ENCODE assay signal across 12 mouse cellular contexts in genomic region chr9:69758506-69758905, GRCm38 (mm10). TPM values are rescaled to one million over a fixed set of nuclear protein-coding genes. Genes with fewer than 3 reads are reported as not detected.
A peak's percentile ranks its signal among the peaks of the same experiment; 100 is the strongest.
DNase-seq lines count a peak whose midpoint lies in the region; ATAC-seq and TF ChIP-seq lines count a peak whose summit lies in the region.
"Had no signal": no experiment of that assay in that cellular context is flagged by ENCODE, and none has a peak within 500 bp of the region (broad histone marks: within the 10 kb centered on the region; RNA-seq: fewer than 3 reads in every experiment).

No protein-coding gene starts in this region.

- H3K4me3 ChIP-seq in lung, embryonic 14.5 days (ENCODE audit: low read depth, low read length), result peak overlapping the region; percentile 8; the same call in 1 of the 2 replicates
- H3K4me3 ChIP-seq in hindbrain, embryonic 14.5 days (replicated peaks; ENCODE audit: low read length), result peak overlapping the region; percentile 36
- H3K4me3 ChIP-seq in neural tube, embryonic 11.5 days (ENCODE audit: low read depth, low read length), result peak overlapping the region; percentile 61

- no peak overlapping the region for H3K4me2 ChIP-seq in lung, embryonic 14.5 days
- H3K4me2 ChIP-seq in hindbrain, embryonic 14.5 days (replicated peaks), result peak overlapping the region; percentile 49
- peak overlapping the region; percentile 73 for H3K4me2 ChIP-seq in neural tube, embryonic 11.5 days (ENCODE audit: low read depth)
- H3K4me2 ChIP-seq: heart, embryonic 12.5 days had no signal

- no peaks in the 10 kb centered on the region for H3K9me3 ChIP-seq in lung, embryonic 14.5 days (ENCODE audit: low read depth, low read length)
- no peaks in the 10 kb centered on the region for H3K9me3 ChIP-seq in hindbrain, embryonic 14.5 days (ENCODE audit: control insufficient read depth, low read length)
- no peaks in the 10 kb centered on the region for H3K9me3 ChIP-seq in neural tube, embryonic 11.5 days (ENCODE audit: control insufficient read depth, low read length)
- H3K9me3 ChIP-seq: heart, embryonic 12.5 days had no signal

- H3K27me3 ChIP-seq in lung, embryonic 14.5 days (ENCODE audit: insufficient read depth, low read length), result peaks cover 98% of the 10 kb centered on the region
- peaks cover 99% of the 10 kb centered on the region for H3K27me3 ChIP-seq in hindbrain, embryonic 14.5 days (ENCODE audit: control insufficient read depth, insufficient read depth, low read length)
- H3K27me3 ChIP-seq in neural tube, embryonic 11.5 days (ENCODE audit: control insufficient read depth, insufficient read depth, low read length), result peaks cover 52% of the 10 kb centered on the region

- no peaks in the 10 kb centered on the region for H3K36me3 ChIP-seq in lung, embryonic 14.5 days (ENCODE audit: insufficient read depth)
- no peaks in the 10 kb centered on the region for H3K36me3 ChIP-seq in hindbrain, embryonic 14.5 days (replicated peaks; ENCODE audit: control insufficient read depth, insufficient read depth)
- no peaks in the 10 kb centered on the region for H3K36me3 ChIP-seq in neural tube, embryonic 11.5 days (ENCODE audit: control insufficient read depth, insufficient read depth, low read length)
- H3K36me3 ChIP-seq: heart, embryonic 12.5 days had no signal

- H3K27ac ChIP-seq in lung, embryonic 14.5 days (ENCODE audit: low read depth), result no peak overlapping the region
- H3K27ac ChIP-seq in hindbrain, embryonic 14.5 days, result 0 out of 2 replicates have a peak overlapping the region, but pooled peaks have one; percentile 11
- H3K27ac ChIP-seq in neural tube, embryonic 11.5 days (ENCODE audit: low read depth, low read length), result no peak overlapping the region

- H3K4me1 ChIP-seq in lung, embryonic 14.5 days (ENCODE audit: insufficient read depth), result no peaks in the 10 kb centered on the region; the same call in 1 of the 2 replicates
- H3K4me1 ChIP-seq in hindbrain, embryonic 14.5 days (replicated peaks; ENCODE audit: control insufficient read depth, insufficient read depth, low read length), result peaks cover 2% of the 10 kb centered on the region; the same call in 1 of the 2 replicates
- peaks cover 34% of the 10 kb centered on the region for H3K4me1 ChIP-seq in neural tube, embryonic 11.5 days (ENCODE audit: control insufficient read depth, insufficient read depth, low read length)

- DNase-seq in CD4-positive, CD25-positive, alpha-beta regulatory T cell, adult 2 months (ENCODE audit: low read depth, low spot score), result peak; percentile 1
- peak; percentile 63 for DNase-seq in lung, embryonic 14.5 days
- DNase-seq in lung, postnatal 4 days, result no peak
- DNase-seq in hindbrain, embryonic 14.5 days (ENCODE audit: low spot score), result no peak
- DNase-seq in neural tube, embryonic 11.5 days (ENCODE audit: low spot score), result peak; percentile 63
- no peak for DNase-seq in layer of hippocampus, postnatal 36 days
- no peak for DNase-seq in cerebellum, adult 11-12 months
- DNase-seq: left cerebral cortex, postnatal 4 days had no signal

- no peak overlapping the region for H3K9ac ChIP-seq in lung, embryonic 14.5 days
- peak overlapping the region; percentile 57 for H3K9ac ChIP-seq in hindbrain, embryonic 14.5 days
- peak overlapping the region; percentile 74 for H3K9ac ChIP-seq in neural tube, embryonic 11.5 days (ENCODE audit: low read length)
- H3K9ac ChIP-seq: heart, embryonic 12.5 days had no signal

- no peak for TF ChIP-seq CTCF in lung, embryonic 14.5 days (IDR thresholded peaks at IDR 0.05; ENCODE audit: low read depth)

- ATAC-seq in CD4-positive, CD25-positive, alpha-beta regulatory T cell, adult 4 months, result no peak
- ATAC-seq in lung, embryonic 14.5 days (ENCODE audit: insufficient read depth), result no peak
- no peak for ATAC-seq in hindbrain, embryonic 14.5 days (ENCODE audit: low FRiP score)
- no peak for ATAC-seq in neural tube, embryonic 11.5 days (ENCODE audit: insufficient read depth, low FRiP score, low TSS enrichment)
- ATAC-seq: activated CD4-positive, CD25-positive, alpha-beta regulatory T cell, adult 4 months had no signal

- WGBS in lung, embryonic 14.5 days, result under 1% methylated on average over 17 of the region's 17 CpGs
- WGBS in hindbrain, embryonic 14.5 days, result under 1% methylated on average over 17 of the region's 17 CpGs
- WGBS in neural tube, embryonic 11.5 days, result 0% methylated on average over 17 of the region's 17 CpGs

RNA-seq across cellular contexts. Expression of gene Foxb1, which starts 2.2 kb away (rescaled TPM):
- polyA plus RNA-seq in CD4-positive, CD25-positive, alpha-beta regulatory T cell, adult 4 months (2017; shearing (Covaris generic)), result not detected
- polyA plus RNA-seq in lung, embryonic 14.5 days (2014; fragmentation: Nextera tagmentation; extraction: Ambion mirVana), result not detected in 2 replicates
- 5.2 and 6.1 TPM in 2 replicates for polyA plus RNA-seq in hindbrain, embryonic 14.5 days (2014; fragmentation: Nextera tagmentation; extraction: Ambion mirVana)
- polyA plus RNA-seq in neural tube, embryonic 11.5 days (2014; fragmentation: Nextera tagmentation; extraction: Ambion mirVana), result 3.7 and 4.2 TPM in 2 replicates
- not detected for total RNA-seq in layer of hippocampus, postnatal 36 days (2021)
- total RNA-seq: common myeloid progenitor, adult 5-6 weeks had no signal
- polyA plus RNA-seq: activated CD4-positive, CD25-positive, alpha-beta regulatory T cell, adult 4 months; heart, embryonic 12.5 days had no signal

Comparison
In these comparisons a context has a peak if more than half of its experiments do, and no peak if none do; other contexts are left out.
1. DNase-seq: peak in CD4-positive, CD25-positive, alpha-beta regulatory T cell, adult 2 months (single experiment), lung, embryonic 14.5 days (single experiment) and neural tube, embryonic 11.5 days (single experiment); none in lung, postnatal 4 days (0 of 2), hindbrain, embryonic 14.5 days (single experiment), layer of hippocampus, postnatal 36 days (0 of 2) and cerebellum, adult 11-12 months (single experiment).
2. H3K4me3 ChIP-seq: peak in every context shown above with its lines; median percentile 61 in neural tube, embryonic 11.5 days; 36 in hindbrain, embryonic 14.5 days; 8 in lung, embryonic 14.5 days.